Mouse (Mus musculus): Measurements from ENCODE around the gene Fbxo44. TPM values are rescaled to one million over a fixed set of nuclear protein-coding genes. Genes with fewer than 3 reads are reported as not detected.
"Not testable (repeated sequence)": the region's sequence is repeated elsewhere in the genome, so short reads cannot be mapped to it uniquely, and the experiment has no call there.

Fbxo44 gene
- polyA plus RNA-seq, 1 experiment from 2014 or later, result 13.3 TPM

- H3K27ac ChIP-seq (ENCODE audit: low read depth), result no peak overlapping the region
- DNase-seq (ENCODE audit: low spot score) (no peak), ATAC-seq (replicated peaks; ENCODE audit: low FRiP score, low TSS enrichment, low read depth) (no peak)
- H3K4me3 ChIP-seq (ENCODE audit: low read depth, low read length), result no peak overlapping the region
- no peaks in the 10 kb centered on the region for H3K27me3 ChIP-seq (replicated peaks; ENCODE audit: control insufficient read depth, insufficient read depth, low read length)
- H3K4me2 ChIP-seq (ENCODE audit: low read length), result no peak overlapping the region
- H3K9ac ChIP-seq (ENCODE audit: low read length), result no peak overlapping the region
- H3K4me1 ChIP-seq (replicated peaks; ENCODE audit: control insufficient read depth, insufficient read depth, low read length), result no peaks in the 10 kb centered on the region
- H3K9me3 ChIP-seq (ENCODE audit: control insufficient read depth, low read length), result no peaks in the 10 kb centered on the region
- WGBS, result 63% methylated on average over 4 of the region's 4 CpGs
- no peaks in the 10 kb centered on the region for H3K36me3 ChIP-seq (ENCODE audit: control insufficient read depth, insufficient read depth, low read length)
These were observed 25.5 kb upstream of the Fbxo44 start for GRCm38 (mm10) chr4:148185819-148186218.

GRCm38 (mm10) chr4:148184564-148184963, 24.3 kb upstream of the Fbxo44 start:
- ATAC-seq (replicated peaks; ENCODE audit: low FRiP score, low TSS enrichment, low read depth), result no peak

GRCm38 (mm10) chr4:148182363-148182762, 22.1 kb upstream of the Fbxo44 start:
- DNase-seq (ENCODE audit: low spot score), result no peak
- no peak overlapping the region for H3K27ac ChIP-seq (ENCODE audit: low read depth)
- no peak overlapping the region for H3K9ac ChIP-seq (ENCODE audit: low read length)
- H3K36me3 ChIP-seq (ENCODE audit: control insufficient read depth, insufficient read depth, low read length), result no peaks in the 10 kb centered on the region
- no peak overlapping the region for H3K4me3 ChIP-seq (ENCODE audit: low read depth, low read length)
- H3K4me2 ChIP-seq (ENCODE audit: low read length), result no peak overlapping the region
- no peaks in the 10 kb centered on the region for H3K9me3 ChIP-seq (ENCODE audit: control insufficient read depth, low read length)
- 38% methylated on average over 8 of the region's 8 CpGs for WGBS
- H3K4me1 ChIP-seq (replicated peaks; ENCODE audit: control insufficient read depth, insufficient read depth, low read length), result no peaks in the 10 kb centered on the region
- no peaks in the 10 kb centered on the region for H3K27me3 ChIP-seq (replicated peaks; ENCODE audit: control insufficient read depth, insufficient read depth, low read length)
- ATAC-seq (replicated peaks; ENCODE audit: low FRiP score, low TSS enrichment, low read depth), result no peak

More at GRCm38 (mm10) chr4:148184564-148184963, 24.3 kb upstream of the Fbxo44 start:
- no peak overlapping the region for H3K4me3 ChIP-seq (ENCODE audit: low read depth, low read length)
- DNase-seq (ENCODE audit: low spot score), result no peak
- WGBS, result 73% methylated on average over 9 of the region's 9 CpGs
- H3K27me3 ChIP-seq (replicated peaks; ENCODE audit: control insufficient read depth, insufficient read depth, low read length), result no peaks in the 10 kb centered on the region
- no peak overlapping the region for H3K4me2 ChIP-seq (ENCODE audit: low read length)
- H3K9ac ChIP-seq (ENCODE audit: low read length), result no peak overlapping the region
- no peaks in the 10 kb centered on the region for H3K9me3 ChIP-seq (ENCODE audit: control insufficient read depth, low read length)
- H3K36me3 ChIP-seq (ENCODE audit: control insufficient read depth, insufficient read depth, low read length), result no peaks in the 10 kb centered on the region
- H3K4me1 ChIP-seq (replicated peaks; ENCODE audit: control insufficient read depth, insufficient read depth, low read length), result no peaks in the 10 kb centered on the region
- H3K27ac ChIP-seq (ENCODE audit: low read depth), result no peak overlapping the region

- Histone ChIP-seq H3K36me3 (ENCODE audit: control insufficient read depth, insufficient read depth, low read length) (no peaks in the 10 kb centered on the region), H3K27ac (ENCODE audit: low read depth) (no peak overlapping the region), H3K9me3 (ENCODE audit: control insufficient read depth, low read length) (no peaks in the 10 kb centered on the region), H3K4me1 (replicated peaks; ENCODE audit: control insufficient read depth, insufficient read depth, low read length) (no peaks in the 10 kb centered on the region), H3K4me3 (ENCODE audit: low read depth, low read length) (no peak overlapping the region), H3K4me2 (ENCODE audit: low read length) (no peak overlapping the region), H3K9ac (ENCODE audit: low read length) (no peak overlapping the region), H3K27me3 (replicated peaks; ENCODE audit: control insufficient read depth, insufficient read depth, low read length) (no peaks in the 10 kb centered on the region)
- ATAC-seq (replicated peaks; ENCODE audit: low FRiP score, low TSS enrichment, low read depth), result no peak
- DNase-seq (ENCODE audit: low spot score), result no peak
- 84% methylated on average over 12 of the region's 12 CpGs for WGBS
These were observed 21.2 kb upstream of the Fbxo44 start for GRCm38 (mm10) chr4:148181483-148181882.

- H3K27me3 ChIP-seq (replicated peaks; ENCODE audit: control insufficient read depth, insufficient read depth, low read length), result peaks cover 37% of the 10 kb centered on the region
- H3K36me3 ChIP-seq (ENCODE audit: control insufficient read depth, insufficient read depth, low read length), result no peaks in the 10 kb centered on the region
- no peaks in the 10 kb centered on the region for H3K4me1 ChIP-seq (replicated peaks; ENCODE audit: control insufficient read depth, insufficient read depth, low read length)
- H3K9me3 ChIP-seq (ENCODE audit: control insufficient read depth, low read length), result no peaks in the 10 kb centered on the region
- H3K9ac ChIP-seq (ENCODE audit: low read length), result no peak overlapping the region
- DNase-seq (ENCODE audit: low spot score) (no peak), ATAC-seq (replicated peaks; ENCODE audit: low FRiP score, low TSS enrichment, low read depth) (no peak)
- no peak overlapping the region for H3K4me2 ChIP-seq (ENCODE audit: low read length)
- H3K4me3 ChIP-seq (ENCODE audit: low read depth, low read length), result no peak overlapping the region
- no peak overlapping the region for H3K27ac ChIP-seq (ENCODE audit: low read depth)
These were observed 17.4 kb upstream of the Fbxo44 start for GRCm38 (mm10) chr4:148177716-148178115.

GRCm38 (mm10) chr4:148176603-148177002, 16.3 kb upstream of the Fbxo44 start:
- not testable (repeated sequence) for H3K27ac ChIP-seq (ENCODE audit: low read depth); H3K4me2 ChIP-seq (ENCODE audit: low read length); DNase-seq (ENCODE audit: low spot score); ATAC-seq (replicated peaks; ENCODE audit: low FRiP score, low TSS enrichment, low read depth); H3K9me3 ChIP-seq (ENCODE audit: control insufficient read depth, low read length); H3K9ac ChIP-seq (ENCODE audit: low read length); H3K4me3 ChIP-seq (ENCODE audit: low read depth, low read length); H3K4me1 ChIP-seq (replicated peaks; ENCODE audit: control insufficient read depth, insufficient read depth, low read length); H3K36me3 ChIP-seq (ENCODE audit: control insufficient read depth, insufficient read depth, low read length)
- WGBS, result 62% methylated on average over 5 of the region's 6 CpGs
- H3K27me3 ChIP-seq (replicated peaks; ENCODE audit: control insufficient read depth, insufficient read depth, low read length), result peaks cover 48% of the 10 kb centered on the region

- Histone ChIP-seq H3K9ac (ENCODE audit: low read length) (no peak overlapping the region), H3K27me3 (replicated peaks; ENCODE audit: control insufficient read depth, insufficient read depth, low read length) (peaks cover 65% of the 10 kb centered on the region), H3K27ac (ENCODE audit: low read depth) (no peak overlapping the region), H3K4me3 (ENCODE audit: low read depth, low read length) (no peak overlapping the region), H3K4me2 (ENCODE audit: low read length) (no peak overlapping the region), H3K9me3 (ENCODE audit: control insufficient read depth, low read length) (no peaks in the 10 kb centered on the region), H3K4me1 (replicated peaks; ENCODE audit: control insufficient read depth, insufficient read depth, low read length) (no peaks in the 10 kb centered on the region), H3K36me3 (ENCODE audit: control insufficient read depth, insufficient read depth, low read length) (no peaks in the 10 kb centered on the region)
- DNase-seq (ENCODE audit: low spot score) (no peak), ATAC-seq (replicated peaks; ENCODE audit: low FRiP score, low TSS enrichment, low read depth) (no peak)
- WGBS, result 18% methylated on average over 12 of the region's 12 CpGs
These were observed 14.2 kb upstream of the Fbxo44 start for GRCm38 (mm10) chr4:148174495-148174862.

GRCm38 (mm10) chr4:148173811-148174494, 13.7 kb upstream of the Fbxo44 start:
- H3K27me3 ChIP-seq (replicated peaks; ENCODE audit: control insufficient read depth, insufficient read depth, low read length), result peaks cover 68% of the 10 kb centered on the region
- no peaks in the 10 kb centered on the region for H3K9me3 ChIP-seq (ENCODE audit: control insufficient read depth, low read length)
- ATAC-seq (replicated peaks; ENCODE audit: low FRiP score, low TSS enrichment, low read depth) (no peak), DNase-seq (ENCODE audit: low spot score) (no peak)
- no peak overlapping the region for H3K27ac ChIP-seq (ENCODE audit: low read depth)
- no peaks in the 10 kb centered on the region for H3K4me1 ChIP-seq (replicated peaks; ENCODE audit: control insufficient read depth, insufficient read depth, low read length)
- H3K4me2 ChIP-seq (ENCODE audit: low read length), result peak overlapping the region; percentile 12; the same call in 1 of the 2 replicates
- no peaks in the 10 kb centered on the region for H3K36me3 ChIP-seq (ENCODE audit: control insufficient read depth, insufficient read depth, low read length)
- 3% methylated on average over 29 of the region's 30 CpGs for WGBS
- H3K4me3 ChIP-seq (ENCODE audit: low read depth, low read length), result no peak overlapping the region
- no peak overlapping the region for H3K9ac ChIP-seq (ENCODE audit: low read length)

- H3K36me3 ChIP-seq (ENCODE audit: control insufficient read depth, insufficient read depth, low read length), result no peaks in the 10 kb centered on the region
- H3K4me2 ChIP-seq (ENCODE audit: low read length), result no peak overlapping the region
- no peak overlapping the region for H3K27ac ChIP-seq (ENCODE audit: low read depth)
- H3K27me3 ChIP-seq (replicated peaks; ENCODE audit: control insufficient read depth, insufficient read depth, low read length), result peaks cover 82% of the 10 kb centered on the region
- WGBS, result 50% methylated on average over 3 of the region's 3 CpGs
- H3K9ac ChIP-seq (ENCODE audit: low read length), result no peak overlapping the region
- ATAC-seq (replicated peaks; ENCODE audit: low FRiP score, low TSS enrichment, low read depth) (no peak), DNase-seq (ENCODE audit: low spot score) (no peak)
- H3K4me1 ChIP-seq (replicated peaks; ENCODE audit: control insufficient read depth, insufficient read depth, low read length), result no peaks in the 10 kb centered on the region
- no peaks in the 10 kb centered on the region for H3K9me3 ChIP-seq (ENCODE audit: control insufficient read depth, low read length)
- H3K4me3 ChIP-seq (ENCODE audit: low read depth, low read length), result no peak overlapping the region
These were observed 11.0 kb upstream of the Fbxo44 start for GRCm38 (mm10) chr4:148171261-148171660.

All from intestine, embryonic 14.5 days (tissue).